Mouse (Mus musculus): ENCODE measurements around the gene Spata7. TPM values are rescaled to one million over a fixed set of nuclear protein-coding genes. Genes with fewer than 3 reads are reported as not detected.
"Not testable (repeated sequence)": the region's sequence is repeated elsewhere in the genome, so short reads cannot be mapped to it uniquely, and the experiment has no call there.

The Spata7 gene
- polyA plus RNA-seq, 1 experiment: not detected

DNA sequence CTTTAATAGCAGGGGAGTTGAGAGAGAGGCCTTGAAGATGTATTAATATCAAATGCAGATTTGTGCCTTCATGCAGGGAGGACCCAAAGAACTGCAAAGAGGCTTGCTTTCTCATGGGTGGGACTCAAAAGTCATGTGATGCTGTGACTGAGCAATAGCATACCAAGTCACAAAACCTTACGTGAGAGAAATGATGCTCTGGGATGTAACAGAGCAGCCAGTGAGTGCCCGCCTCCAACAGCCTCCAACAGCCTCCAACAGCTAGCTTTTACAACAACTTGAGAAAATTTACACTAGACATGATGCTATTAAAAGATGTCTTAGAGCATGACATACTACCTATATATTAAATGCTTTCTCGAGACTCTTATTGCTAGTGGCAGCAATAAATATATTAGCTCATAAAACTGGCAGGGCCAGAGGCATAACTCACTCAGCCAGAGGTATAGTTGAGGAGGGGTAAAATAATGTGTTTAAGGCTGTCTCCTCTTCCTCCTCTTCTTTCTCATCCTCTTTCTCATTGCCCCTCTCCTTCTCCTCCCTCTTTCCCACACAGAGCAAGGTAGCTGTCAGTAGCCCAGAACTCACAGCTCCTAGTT lies 12.9 kb upstream of the Spata7 start:
- Histone ChIP-seq H3K4me3 (ENCODE audit: insufficient read depth, low read depth, low read length) (no peak overlapping the region), H3K4me1 (ENCODE audit: control insufficient read depth, insufficient read depth, low read length) (peaks cover 3% of the 10 kb centered on the region; the same call in 1 of the 2 replicates), H3K27ac (ENCODE audit: insufficient read depth, low read depth, low read length) (no peak overlapping the region; the same call in 1 of the 2 replicates)
- TF ChIP-seq POLR2A (IDR thresholded peaks at IDR 0.05; ENCODE audit: insufficient read depth, low read depth, low read length): no peak
- no peak for TF ChIP-seq CTCF (IDR thresholded peaks at IDR 0.05; ENCODE audit: insufficient read depth, low read depth, low read length)
- WGBS: 64% methylated on average over 3 of the region's 3 CpGs

DNA sequence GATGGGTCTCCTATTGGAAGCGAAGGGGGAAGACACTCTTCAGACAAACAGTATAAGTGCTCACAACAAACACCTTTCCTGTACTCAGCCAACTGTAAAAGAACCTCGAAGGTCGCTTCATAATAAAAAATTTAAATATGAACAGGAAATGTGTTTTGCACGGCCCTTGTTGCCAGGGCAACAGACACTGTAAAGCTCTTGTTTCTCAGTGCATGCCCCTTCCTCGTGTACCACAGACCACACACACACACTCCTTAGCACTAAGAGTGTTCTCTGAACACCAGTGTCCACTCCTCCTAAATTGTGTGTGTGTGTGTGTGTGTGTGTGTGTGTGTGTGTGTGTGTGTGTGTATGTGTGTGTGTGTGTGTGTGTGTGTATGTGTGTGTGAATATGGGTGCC lies 12.2 kb upstream of the Spata7 start:
- Histone ChIP-seq H3K27ac (ENCODE audit: insufficient read depth, low read depth, low read length) (no peak overlapping the region), H3K4me3 (ENCODE audit: insufficient read depth, low read depth, low read length) (no peak overlapping the region), H3K4me1 (ENCODE audit: control insufficient read depth, insufficient read depth, low read length) (peaks cover 3% of the 10 kb centered on the region; the same call in 1 of the 2 replicates)
- WGBS: 42% methylated on average over 5 of the region's 5 CpGs
- TF ChIP-seq CTCF (IDR thresholded peaks at IDR 0.05; ENCODE audit: insufficient read depth, low read depth, low read length) (no peak), POLR2A (IDR thresholded peaks at IDR 0.05; ENCODE audit: insufficient read depth, low read depth, low read length) (no peak)

DNA sequence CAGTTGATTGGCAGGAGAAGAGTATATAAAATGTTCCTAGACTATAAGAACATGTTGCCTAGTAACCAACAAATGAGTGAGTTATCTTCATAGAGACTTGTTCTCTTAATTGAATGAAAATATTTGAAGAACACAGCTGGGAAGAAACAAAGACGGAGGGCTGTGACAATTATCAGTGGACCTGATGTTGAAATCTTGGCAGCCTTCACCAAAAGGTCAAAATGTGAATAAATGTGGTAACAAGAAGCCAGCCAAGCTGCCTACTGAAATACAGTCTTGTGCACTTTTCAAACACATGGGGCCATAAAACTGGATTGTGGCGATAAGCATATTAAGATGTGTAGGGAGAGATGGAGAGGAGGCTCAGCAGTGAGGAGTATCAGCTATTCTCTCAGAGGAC lies 8.5 kb upstream of the Spata7 start:
- WGBS: 81% methylated on average over 2 of the region's 2 CpGs
- Histone ChIP-seq H3K27ac (ENCODE audit: insufficient read depth, low read depth, low read length) (no peak overlapping the region), H3K4me1 (ENCODE audit: control insufficient read depth, insufficient read depth, low read length) (no peaks in the 10 kb centered on the region), H3K4me3 (ENCODE audit: insufficient read depth, low read depth, low read length) (no peak overlapping the region)
- TF ChIP-seq CTCF (IDR thresholded peaks at IDR 0.05; ENCODE audit: insufficient read depth, low read depth, low read length): no peak
- TF ChIP-seq POLR2A (IDR thresholded peaks at IDR 0.05; ENCODE audit: insufficient read depth, low read depth, low read length): no peak

DNA sequence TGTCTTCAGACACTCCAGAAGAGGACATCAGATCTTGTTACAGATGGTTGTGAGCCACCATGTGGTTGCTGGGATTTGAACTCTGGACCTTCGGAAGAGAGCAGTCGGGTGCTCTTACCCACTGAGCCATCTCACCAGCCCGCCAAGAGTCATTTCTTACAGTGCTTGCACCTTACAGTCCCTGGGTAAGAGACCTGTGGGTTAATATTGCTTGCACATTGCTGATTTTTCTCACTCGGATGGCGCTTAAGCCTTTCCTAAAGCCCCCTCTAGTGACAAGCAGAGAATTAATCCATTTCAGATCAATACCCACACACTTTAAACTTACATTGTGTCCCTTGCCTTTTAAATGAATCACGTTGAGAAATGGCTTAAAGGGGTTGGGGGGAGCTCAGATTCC lies 7.0 kb upstream of the Spata7 start:
- 28% methylated on average over 6 of the region's 6 CpGs for WGBS
- not testable (repeated sequence) for H3K27ac ChIP-seq (ENCODE audit: insufficient read depth, low read depth, low read length); H3K4me1 ChIP-seq (ENCODE audit: control insufficient read depth, insufficient read depth, low read length); H3K4me3 ChIP-seq (ENCODE audit: insufficient read depth, low read depth, low read length)

DNA sequence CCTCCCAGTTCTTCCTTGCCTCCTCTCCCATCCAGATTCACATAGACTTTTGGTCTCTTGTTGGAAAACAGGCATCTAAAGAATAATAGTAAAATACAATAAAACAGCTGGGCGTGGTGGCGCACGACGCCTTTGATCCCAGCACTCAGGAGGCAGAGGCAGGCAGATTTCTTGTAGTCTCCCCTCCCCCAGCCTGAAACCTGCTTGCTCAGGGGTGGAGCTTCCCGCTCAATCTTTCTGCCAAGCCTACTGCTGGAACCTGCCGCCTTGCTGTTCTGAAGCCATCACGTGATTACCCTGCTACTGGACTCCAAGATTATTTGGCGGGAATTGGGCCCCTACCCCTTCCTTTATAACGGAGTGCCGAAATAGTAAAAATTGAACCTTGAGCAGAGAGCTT lies 4.7 kb upstream of the Spata7 start:
- 95% methylated on average over 10 of the region's 10 CpGs for WGBS
- H3K4me1 ChIP-seq (ENCODE audit: control insufficient read depth, insufficient read depth, low read length); H3K27ac ChIP-seq (ENCODE audit: insufficient read depth, low read depth, low read length); H3K4me3 ChIP-seq (ENCODE audit: insufficient read depth, low read depth, low read length): not testable (repeated sequence)

DNA sequence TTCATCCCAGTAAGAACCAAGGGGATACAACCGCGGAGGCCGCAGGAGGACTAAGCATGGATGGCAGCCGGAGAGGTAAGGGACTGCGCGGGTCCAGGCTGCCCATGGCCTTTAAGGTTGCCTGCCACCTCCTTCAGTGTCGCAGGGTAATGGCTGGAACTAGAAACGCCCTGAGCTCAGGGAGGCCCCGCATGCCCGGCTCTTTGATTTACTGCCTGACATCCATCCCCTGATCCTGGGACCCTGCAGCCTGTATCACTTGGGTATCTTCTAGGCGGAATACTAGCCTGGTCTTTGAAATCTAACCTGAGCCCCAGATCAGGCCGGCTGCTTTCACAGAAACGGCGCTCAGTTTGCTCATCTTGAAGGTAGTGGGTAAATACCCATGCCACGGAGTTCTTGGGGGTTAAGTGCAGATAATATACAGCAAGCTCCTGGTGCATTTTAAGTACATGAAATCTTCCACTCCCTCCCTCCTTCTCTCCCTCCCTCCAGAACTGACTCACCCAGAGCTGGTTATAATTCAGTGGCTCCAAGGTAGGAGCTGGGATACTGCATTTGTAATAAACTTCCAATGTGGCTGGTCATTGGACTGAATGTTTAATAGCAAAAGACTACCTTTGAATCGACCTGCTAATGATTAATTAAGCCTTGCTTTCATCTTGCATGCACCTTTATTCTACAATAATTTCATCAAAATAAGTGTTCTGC lies 458 bp downstream of the Spata7 start:
- 1% methylated on average over 16 of the region's 16 CpGs for WGBS
- H3K4me3 ChIP-seq (ENCODE audit: insufficient read depth, low read depth, low read length): peak overlapping the region; percentile 99
- TF ChIP-seq CTCF (IDR thresholded peaks at IDR 0.05; ENCODE audit: insufficient read depth, low read depth, low read length): no peak
- no peak for TF ChIP-seq POLR2A (IDR thresholded peaks at IDR 0.05; ENCODE audit: insufficient read depth, low read depth, low read length)
- H3K27ac ChIP-seq (ENCODE audit: insufficient read depth, low read depth, low read length): peak overlapping the region; percentile 76
- H3K4me1 ChIP-seq (ENCODE audit: control insufficient read depth, insufficient read depth, low read length): no peaks in the 10 kb centered on the region

DNA sequence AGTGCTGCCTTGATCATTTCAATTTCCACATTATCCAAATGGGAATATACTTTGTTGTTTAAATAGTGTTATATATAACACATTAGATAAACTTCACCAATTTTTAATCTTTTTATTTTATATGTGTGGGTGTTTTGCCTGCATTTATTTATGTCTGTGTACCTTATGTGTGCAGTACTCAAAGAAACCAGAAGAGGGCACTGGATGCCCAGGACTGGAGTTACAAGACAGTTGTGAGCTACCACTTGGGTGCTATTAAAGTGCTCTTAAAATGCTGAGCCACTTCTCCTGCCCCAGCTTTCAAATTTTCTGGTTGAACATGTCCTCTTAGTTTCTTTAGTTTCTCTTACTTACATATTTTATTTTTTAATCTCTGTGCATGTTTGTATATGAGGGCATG lies 16.9 kb downstream of the Spata7 start:
- H3K4me1 ChIP-seq (ENCODE audit: control insufficient read depth, insufficient read depth, low read length): no peaks in the 10 kb centered on the region
- TF ChIP-seq POLR2A (IDR thresholded peaks at IDR 0.05; ENCODE audit: insufficient read depth, low read depth, low read length): no peak
- TF ChIP-seq CTCF (IDR thresholded peaks at IDR 0.05; ENCODE audit: insufficient read depth, low read depth, low read length): no peak
- no peak overlapping the region for H3K4me3 ChIP-seq (ENCODE audit: insufficient read depth, low read depth, low read length)
- no peak overlapping the region for H3K27ac ChIP-seq (ENCODE audit: insufficient read depth, low read depth, low read length)

DNA sequence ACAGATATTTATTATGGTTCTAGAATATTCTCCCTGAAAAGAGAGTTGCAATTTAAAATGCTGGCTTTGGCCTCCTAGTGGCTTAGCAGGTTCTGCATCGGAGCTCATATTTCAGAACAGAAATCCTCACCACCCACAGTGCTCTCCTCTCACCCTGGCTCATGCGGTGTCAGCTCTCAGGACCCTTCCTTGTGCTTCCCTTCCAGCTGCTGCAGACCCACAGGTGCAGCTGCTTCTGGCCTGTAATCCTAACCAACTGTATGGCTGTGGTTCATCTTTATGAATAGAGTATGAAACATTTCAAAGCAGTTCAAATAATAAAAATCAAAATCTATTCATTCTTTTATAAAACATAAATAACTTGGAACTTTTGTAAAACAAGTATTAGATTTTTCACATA lies 28.9 kb downstream of the Spata7 start:
- no peak for TF ChIP-seq POLR2A (IDR thresholded peaks at IDR 0.05; ENCODE audit: insufficient read depth, low read depth, low read length)
- Histone ChIP-seq H3K4me3 (ENCODE audit: insufficient read depth, low read depth, low read length) (no peak overlapping the region), H3K27ac (ENCODE audit: insufficient read depth, low read depth, low read length) (no peak overlapping the region), H3K4me1 (ENCODE audit: control insufficient read depth, insufficient read depth, low read length) (no peaks in the 10 kb centered on the region)
- WGBS: 55% methylated on average over 2 of the region's 2 CpGs

DNA sequence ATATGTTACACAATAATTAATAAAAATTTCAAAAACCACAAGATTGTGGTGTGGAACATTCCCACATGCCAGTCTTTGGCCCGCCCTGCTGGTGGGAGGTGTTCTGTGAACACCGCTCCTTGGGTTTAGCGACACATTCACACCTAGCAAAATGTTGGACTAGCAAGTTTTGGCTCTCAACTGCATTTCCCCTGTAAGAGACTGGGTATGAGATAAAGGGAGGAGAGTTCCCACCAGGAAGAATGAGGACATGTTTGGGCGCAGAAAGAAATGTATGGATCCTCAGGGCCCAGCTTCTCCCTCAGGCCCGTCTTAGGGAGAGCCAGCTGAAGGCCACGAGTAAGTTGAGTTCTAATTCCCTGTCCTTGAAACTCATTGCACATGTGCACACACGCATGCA lies 34.7 kb downstream of the Spata7 start:
- 95% methylated on average over 7 of the region's 7 CpGs for WGBS
- TF ChIP-seq POLR2A (IDR thresholded peaks at IDR 0.05; ENCODE audit: insufficient read depth, low read depth, low read length) (no peak), CTCF (IDR thresholded peaks at IDR 0.05; ENCODE audit: insufficient read depth, low read depth, low read length) (no peak)
- no peaks in the 10 kb centered on the region for H3K4me1 ChIP-seq (ENCODE audit: control insufficient read depth, insufficient read depth, low read length)
- no peak overlapping the region for H3K4me3 ChIP-seq (ENCODE audit: insufficient read depth, low read depth, low read length)
- no peak overlapping the region for H3K27ac ChIP-seq (ENCODE audit: insufficient read depth, low read depth, low read length)

All from olfactory bulb, adult 2 months (tissue).